Mouse (Mus musculus): ENCODE measurements around the gene Gsta3. TPM values are rescaled to one million over a fixed set of nuclear protein-coding genes. Genes with fewer than 3 reads are reported as not detected.
"Not testable (repeated sequence)": the region's sequence is repeated elsewhere in the genome, so short reads cannot be mapped to it uniquely, and the experiment has no call there.

Gsta3 gene
- 0.37 and 0.42 TPM in 2 replicates for polyA plus RNA-seq (2014; fragmentation: Nextera tagmentation; extraction: Ambion mirVana)

- H3K27me3 ChIP-seq (ENCODE audit: control insufficient read depth, insufficient read depth, low read length) = no peaks in the 10 kb centered on the region
- no peak within 1 kb of the TSS for H3K27ac ChIP-seq (replicated peaks; ENCODE audit: low read depth, low read length)
- WGBS = 80% methylated on average over 8 of the region's 8 CpGs
- no peaks in the 10 kb centered on the region for H3K36me3 ChIP-seq (ENCODE audit: control insufficient read depth, insufficient read depth, low read length)
- no peaks in the 10 kb centered on the region for H3K9me3 ChIP-seq (ENCODE audit: control insufficient read depth, low read length)
- H3K4me1 ChIP-seq (ENCODE audit: control insufficient read depth, insufficient read depth, low read length) = no peaks in the 10 kb centered on the region
- no peak for DNase-seq
- H3K9ac ChIP-seq (replicated peaks; ENCODE audit: low read length) = no peak within 1 kb of the TSS
- ATAC-seq (ENCODE audit: low FRiP score, low TSS enrichment) = no peak
- no peak within 1 kb of the TSS for H3K4me3 ChIP-seq (replicated peaks; ENCODE audit: low read depth, low read length)
- no peak within 1 kb of the TSS for H3K4me2 ChIP-seq (ENCODE audit: low read length)
These were observed at the start of gene Gsta3 for GRCm38 (mm10) chr1:21239911-21240898. TSS of gene Gsta3 (plus strand) at chr1:21240589.

- 93% methylated on average over 1 of the region's 1 CpGs for WGBS
- DNase-seq (no peak), ATAC-seq (ENCODE audit: low FRiP score, low TSS enrichment) (no peak)
- H3K4me3 ChIP-seq (replicated peaks; ENCODE audit: low read depth, low read length) = no peak overlapping the region
- no peak overlapping the region for H3K4me2 ChIP-seq (ENCODE audit: low read length)
- H3K4me1 ChIP-seq (ENCODE audit: control insufficient read depth, insufficient read depth, low read length) = no peaks in the 10 kb centered on the region
- no peaks in the 10 kb centered on the region for H3K9me3 ChIP-seq (ENCODE audit: control insufficient read depth, low read length)
- no peaks in the 10 kb centered on the region for H3K27me3 ChIP-seq (ENCODE audit: control insufficient read depth, insufficient read depth, low read length)
- no peak overlapping the region for H3K9ac ChIP-seq (replicated peaks; ENCODE audit: low read length)
- no peak overlapping the region for H3K27ac ChIP-seq (replicated peaks; ENCODE audit: low read depth, low read length)
- H3K36me3 ChIP-seq (ENCODE audit: control insufficient read depth, insufficient read depth, low read length) = no peaks in the 10 kb centered on the region
These were observed 34.1 kb upstream of the Gsta3 start for GRCm38 (mm10) chr1:21206241-21206640.

GRCm38 (mm10) chr1:21213537-21213936, 26.9 kb upstream of the Gsta3 start:
- 22% methylated on average over 3 of the region's 3 CpGs for WGBS
- H3K9me3 ChIP-seq (ENCODE audit: control insufficient read depth, low read length); H3K9ac ChIP-seq (replicated peaks; ENCODE audit: low read length); H3K36me3 ChIP-seq (ENCODE audit: control insufficient read depth, insufficient read depth, low read length); H3K27ac ChIP-seq (replicated peaks; ENCODE audit: low read depth, low read length); H3K4me1 ChIP-seq (ENCODE audit: control insufficient read depth, insufficient read depth, low read length); DNase-seq; H3K4me3 ChIP-seq (replicated peaks; ENCODE audit: low read depth, low read length); H3K4me2 ChIP-seq (ENCODE audit: low read length); ATAC-seq (ENCODE audit: low FRiP score, low TSS enrichment); H3K27me3 ChIP-seq (ENCODE audit: control insufficient read depth, insufficient read depth, low read length): not testable (repeated sequence)

- WGBS = 80% methylated on average over 6 of the region's 6 CpGs
These were observed 26.2 kb upstream of the Gsta3 start for GRCm38 (mm10) chr1:21213991-21214692.

GRCm38 (mm10) chr1:21218489-21218919, 21.9 kb upstream of the Gsta3 start, which contains the start of gene Tmem14a:
TSS of gene Tmem14a (plus strand) at chr1:21218575.
- no peaks in the 10 kb centered on the region for H3K27me3 ChIP-seq (ENCODE audit: control insufficient read depth, insufficient read depth, low read length)
- H3K9me3 ChIP-seq (ENCODE audit: control insufficient read depth, low read length) = no peaks in the 10 kb centered on the region
- peak within 1 kb of the TSS; percentile 71 for H3K27ac ChIP-seq (replicated peaks; ENCODE audit: low read depth, low read length)
- no peaks in the 10 kb centered on the region for H3K4me1 ChIP-seq (ENCODE audit: control insufficient read depth, insufficient read depth, low read length)
- peak within 1 kb of the TSS; percentile 83 for H3K9ac ChIP-seq (replicated peaks; ENCODE audit: low read length)
- H3K36me3 ChIP-seq (ENCODE audit: control insufficient read depth, insufficient read depth, low read length) = no peaks in the 10 kb centered on the region
- peak within 1 kb of the TSS; percentile 63 for H3K4me2 ChIP-seq (ENCODE audit: low read length)
- DNase-seq = peak; percentile 95
- peak within 1 kb of the TSS; percentile 60 for H3K4me3 ChIP-seq (replicated peaks; ENCODE audit: low read depth, low read length)
- ATAC-seq (ENCODE audit: low FRiP score, low TSS enrichment) = peak; percentile 92
- WGBS = 0% methylated on average over 17 of the region's 17 CpGs

More at GRCm38 (mm10) chr1:21213991-21214692, 26.2 kb upstream of the Gsta3 start:
- not testable (repeated sequence) for H3K4me2 ChIP-seq (ENCODE audit: low read length); H3K4me1 ChIP-seq (ENCODE audit: control insufficient read depth, insufficient read depth, low read length); H3K9ac ChIP-seq (replicated peaks; ENCODE audit: low read length); DNase-seq; H3K27me3 ChIP-seq (ENCODE audit: control insufficient read depth, insufficient read depth, low read length); ATAC-seq (ENCODE audit: low FRiP score, low TSS enrichment); H3K36me3 ChIP-seq (ENCODE audit: control insufficient read depth, insufficient read depth, low read length); H3K27ac ChIP-seq (replicated peaks; ENCODE audit: low read depth, low read length); H3K9me3 ChIP-seq (ENCODE audit: control insufficient read depth, low read length); H3K4me3 ChIP-seq (replicated peaks; ENCODE audit: low read depth, low read length)

- no peak overlapping the region for H3K27ac ChIP-seq (replicated peaks; ENCODE audit: low read depth, low read length)
- WGBS = 90% methylated on average over 6 of the region's 6 CpGs
- H3K4me1 ChIP-seq (ENCODE audit: control insufficient read depth, insufficient read depth, low read length) = no peaks in the 10 kb centered on the region
- DNase-seq = no peak
- no peaks in the 10 kb centered on the region for H3K27me3 ChIP-seq (ENCODE audit: control insufficient read depth, insufficient read depth, low read length)
- no peak overlapping the region for H3K4me3 ChIP-seq (replicated peaks; ENCODE audit: low read depth, low read length)
- no peak overlapping the region for H3K9ac ChIP-seq (replicated peaks; ENCODE audit: low read length)
- ATAC-seq (ENCODE audit: low FRiP score, low TSS enrichment) = no peak
- no peaks in the 10 kb centered on the region for H3K9me3 ChIP-seq (ENCODE audit: control insufficient read depth, low read length)
- H3K36me3 ChIP-seq (ENCODE audit: control insufficient read depth, insufficient read depth, low read length) = 0 out of 2 replicates have a peak, but pooled peaks cover 4% of the 10 kb centered on the region
- H3K4me2 ChIP-seq (ENCODE audit: low read length) = no peak overlapping the region
These were observed 12.5 kb upstream of the Gsta3 start for GRCm38 (mm10) chr1:21227756-21228395.

GRCm38 (mm10) chr1:21228740-21229722, 11.4 kb upstream of the Gsta3 start:
- H3K27ac ChIP-seq (replicated peaks; ENCODE audit: low read depth, low read length); H3K36me3 ChIP-seq (ENCODE audit: control insufficient read depth, insufficient read depth, low read length); H3K4me1 ChIP-seq (ENCODE audit: control insufficient read depth, insufficient read depth, low read length); H3K27me3 ChIP-seq (ENCODE audit: control insufficient read depth, insufficient read depth, low read length); DNase-seq; H3K4me2 ChIP-seq (ENCODE audit: low read length); ATAC-seq (ENCODE audit: low FRiP score, low TSS enrichment); H3K9ac ChIP-seq (replicated peaks; ENCODE audit: low read length); H3K4me3 ChIP-seq (replicated peaks; ENCODE audit: low read depth, low read length); H3K9me3 ChIP-seq (ENCODE audit: control insufficient read depth, low read length): not testable (repeated sequence)
- 87% methylated on average over 15 of the region's 15 CpGs for WGBS

All from midbrain, embryonic 14.5 days (tissue).